Mouse (Mus musculus) embryonic fibroblast, embryonic 13.5 days (primary cell): ENCODE measurements around the gene A930017K11Rik. TPM values are rescaled to one million over a fixed set of nuclear protein-coding genes. Genes with fewer than 3 reads are reported as not detected.

Experiments used
- H3K27ac ChIP-seq: 2 replicates; pipeline ENCODE4 v1.5.1; 2012; ENCODE audit warnings: low read length, control low read depth, inconsistent platforms; ENCODE audit not compliant: insufficient read depth
- H3K4me1 ChIP-seq: 2 replicates; pipeline ENCODE4 v1.6.1; 2011; ENCODE audit warnings: low read length; ENCODE audit not compliant: control insufficient read depth, insufficient read depth
- H3K4me3 ChIP-seq: 2 replicates; pipeline ENCODE4 v1.5.1; 2011; ENCODE audit warnings: mild to moderate bottlenecking, control low read depth, low read length; ENCODE audit not compliant: insufficient read depth
- CTCF ChIP-seq: IDR thresholded peaks from 2 replicates; pipeline ENCODE4 v1.5.1; 2011; ENCODE audit warnings: mild to moderate bottlenecking, control low read depth, low read length, moderate library complexity, borderline replicate concordance; ENCODE audit not compliant: insufficient read depth
- POLR2A ChIP-seq: IDR thresholded peaks from 2 replicates; pipeline ENCODE4 v1.6.1; 2011; ENCODE audit warnings: low read depth, mild to moderate bottlenecking, control low read depth, low read length, moderate library complexity
- polyA plus RNA-seq: library from polyadenylated mRNA; stranded (reverse); fragments of >200 nt; gene quantifications from 2 replicates; pipeline ENCODE4 v1.2.4, GENCODE M21; 2011; ENCODE audit warnings: low read depth; ENCODE audit not compliant: missing spikeins, insufficient read length

A930017K11Rik gene
- polyA plus RNA-seq, 1 experiment = not detected

DNA sequence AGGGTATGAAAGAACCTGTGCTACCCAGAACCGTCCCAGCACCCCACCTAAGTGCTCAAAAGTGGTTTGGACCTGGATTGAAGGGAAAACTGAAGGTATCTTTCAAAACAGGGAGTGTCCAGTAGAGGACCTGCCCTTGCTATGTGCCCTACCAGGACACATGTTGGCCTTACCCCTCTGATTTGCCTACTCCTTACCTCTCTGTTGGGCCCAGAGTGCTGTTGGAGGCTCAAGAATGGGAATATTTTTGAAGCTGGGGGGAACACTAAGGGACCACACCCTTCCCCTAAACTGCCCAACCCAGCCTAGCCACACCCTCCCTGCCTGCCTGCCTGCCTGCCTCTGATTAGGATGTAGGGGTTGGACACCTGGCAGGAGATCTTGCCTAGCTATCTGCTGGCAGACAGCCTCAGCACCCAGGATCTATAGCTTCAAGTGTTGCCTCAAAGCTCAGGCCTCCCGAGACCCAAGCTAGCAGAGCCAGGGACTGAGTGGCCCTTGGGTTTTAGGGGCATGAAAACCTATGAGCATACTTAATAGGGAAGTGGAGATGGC is 9.7 kb downstream of the A930017K11Rik start:
- no peak overlapping the region for H3K4me3 ChIP-seq

DNA sequence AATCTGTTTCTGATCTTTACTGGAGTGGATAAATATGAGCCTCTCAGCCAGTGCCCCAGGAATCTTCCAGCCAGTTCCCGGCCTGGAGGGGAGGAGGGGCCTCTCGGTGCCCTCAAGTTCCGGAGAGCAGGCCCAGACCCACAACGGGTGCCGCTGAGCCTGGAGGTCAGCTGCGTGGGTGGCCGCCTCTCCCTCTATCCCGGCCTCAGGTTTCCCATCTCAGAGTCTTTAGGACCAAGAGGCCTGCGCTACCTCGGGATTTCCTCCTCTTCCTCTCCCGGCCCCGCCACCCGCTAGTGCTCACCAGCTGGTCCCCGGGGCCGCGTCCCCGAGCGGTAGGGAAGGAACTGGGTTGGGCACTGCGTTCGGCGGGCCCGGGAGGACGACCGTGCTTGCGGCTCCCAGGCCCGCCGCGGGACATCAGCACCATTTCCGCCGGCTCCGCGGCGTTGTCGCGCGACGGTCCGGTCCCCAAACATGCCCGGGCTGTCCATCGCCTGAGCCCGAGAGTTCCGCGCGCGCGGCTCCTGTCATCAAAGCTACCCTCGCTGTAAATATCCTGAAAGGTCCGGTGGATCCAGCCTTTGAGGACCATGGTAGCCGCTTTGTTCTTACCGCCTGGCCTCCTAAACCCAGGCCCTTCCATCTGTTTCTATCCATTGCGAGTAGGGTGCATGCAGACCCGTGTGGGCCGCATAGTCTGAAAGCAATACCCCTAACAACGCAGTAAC is 10.7 kb downstream of the A930017K11Rik start:
- Histone ChIP-seq H3K4me3 (peak overlapping the region; percentile 81), H3K4me1 (peaks cover 5% of the 10 kb centered on the region; the same call in 1 of the 2 replicates)
- TF ChIP-seq CTCF = no peak
- peak; percentile 70 for TF ChIP-seq POLR2A

More for the DNA sequence above, 9.7 kb downstream of the A930017K11Rik start:
- no peak for TF ChIP-seq CTCF
- TF ChIP-seq POLR2A = no peak
- Histone ChIP-seq H3K27ac (no peak overlapping the region), H3K4me1 (peaks cover 5% of the 10 kb centered on the region; the same call in 1 of the 2 replicates)

DNA sequence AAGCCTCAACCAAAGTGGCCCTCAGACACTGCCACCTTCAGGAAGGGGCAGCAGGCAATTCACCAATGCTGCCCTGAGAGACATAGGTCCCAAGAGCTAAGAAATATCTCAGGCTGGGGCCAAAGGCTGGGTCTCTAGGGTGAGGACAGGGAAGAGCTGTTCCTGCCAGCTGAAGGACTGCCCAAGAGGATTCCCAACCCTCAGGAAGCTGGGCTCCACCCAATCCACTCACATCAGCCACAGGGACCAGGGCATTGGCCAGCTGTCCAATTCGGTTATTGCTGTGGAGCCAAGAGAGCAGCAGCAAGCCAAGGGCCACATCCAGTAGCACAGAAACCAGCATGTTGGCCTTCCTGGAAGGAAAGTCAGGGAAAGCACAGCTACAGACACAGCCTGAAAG is 17.8 kb downstream of the A930017K11Rik start:
- TF ChIP-seq POLR2A (no peak), CTCF (no peak)
- H3K4me3 ChIP-seq = no peak overlapping the region
- no peak overlapping the region for H3K27ac ChIP-seq
- no peaks in the 10 kb centered on the region for H3K4me1 ChIP-seq

More for the DNA sequence above, 10.7 kb downstream of the A930017K11Rik start:
- H3K27ac ChIP-seq = peak overlapping the region; percentile 66

DNA sequence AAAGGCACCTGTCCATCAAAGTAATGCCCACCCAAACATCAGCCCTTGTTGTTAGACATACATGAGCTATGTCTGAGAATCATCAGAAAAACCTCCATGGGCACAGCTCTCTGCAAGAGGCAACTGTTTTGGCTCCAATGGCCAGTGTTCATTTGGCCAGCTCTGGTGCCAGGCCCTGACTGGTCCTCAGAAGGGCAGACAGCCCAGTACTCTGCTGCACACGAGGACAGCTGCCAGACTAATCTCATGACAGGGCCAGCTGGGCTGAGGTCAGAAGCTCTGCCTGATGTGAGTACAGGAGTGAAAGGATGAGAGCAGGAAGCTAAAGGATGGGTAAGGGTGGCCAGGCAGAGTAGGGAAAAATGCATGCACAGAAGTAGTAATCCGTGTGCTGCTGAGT is 27.0 kb downstream of the A930017K11Rik start:
- no peak for TF ChIP-seq POLR2A
- no peak for TF ChIP-seq CTCF
- Histone ChIP-seq H3K4me3 (no peak overlapping the region), H3K27ac (no peak overlapping the region), H3K4me1 (peaks cover 3% of the 10 kb centered on the region; the same call in 1 of the 2 replicates)

DNA sequence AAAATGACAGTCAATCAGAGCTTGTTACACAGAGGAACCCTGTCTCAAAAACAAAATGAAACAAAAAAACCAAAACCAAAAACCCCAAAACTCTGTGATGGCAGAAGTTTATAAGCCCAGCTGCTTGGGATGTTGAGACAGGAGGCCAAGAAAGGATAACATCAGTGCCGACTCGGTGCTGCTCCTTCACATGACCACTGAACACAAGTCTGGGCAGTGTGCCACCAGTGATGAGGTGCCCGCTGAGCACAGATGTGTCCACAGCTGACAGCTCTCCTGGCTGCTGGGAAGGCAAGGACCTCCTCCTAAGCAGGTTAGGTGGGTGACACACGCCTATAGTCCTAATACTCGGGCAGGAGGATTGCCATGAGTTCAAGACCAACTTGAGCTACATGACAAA is 30.2 kb downstream of the A930017K11Rik start:
- H3K4me3 ChIP-seq = no peak overlapping the region
- peaks cover 12% of the 10 kb centered on the region for H3K4me1 ChIP-seq
- TF ChIP-seq CTCF = no peak
- no peak for TF ChIP-seq POLR2A
- no peak overlapping the region for H3K27ac ChIP-seq

DNA sequence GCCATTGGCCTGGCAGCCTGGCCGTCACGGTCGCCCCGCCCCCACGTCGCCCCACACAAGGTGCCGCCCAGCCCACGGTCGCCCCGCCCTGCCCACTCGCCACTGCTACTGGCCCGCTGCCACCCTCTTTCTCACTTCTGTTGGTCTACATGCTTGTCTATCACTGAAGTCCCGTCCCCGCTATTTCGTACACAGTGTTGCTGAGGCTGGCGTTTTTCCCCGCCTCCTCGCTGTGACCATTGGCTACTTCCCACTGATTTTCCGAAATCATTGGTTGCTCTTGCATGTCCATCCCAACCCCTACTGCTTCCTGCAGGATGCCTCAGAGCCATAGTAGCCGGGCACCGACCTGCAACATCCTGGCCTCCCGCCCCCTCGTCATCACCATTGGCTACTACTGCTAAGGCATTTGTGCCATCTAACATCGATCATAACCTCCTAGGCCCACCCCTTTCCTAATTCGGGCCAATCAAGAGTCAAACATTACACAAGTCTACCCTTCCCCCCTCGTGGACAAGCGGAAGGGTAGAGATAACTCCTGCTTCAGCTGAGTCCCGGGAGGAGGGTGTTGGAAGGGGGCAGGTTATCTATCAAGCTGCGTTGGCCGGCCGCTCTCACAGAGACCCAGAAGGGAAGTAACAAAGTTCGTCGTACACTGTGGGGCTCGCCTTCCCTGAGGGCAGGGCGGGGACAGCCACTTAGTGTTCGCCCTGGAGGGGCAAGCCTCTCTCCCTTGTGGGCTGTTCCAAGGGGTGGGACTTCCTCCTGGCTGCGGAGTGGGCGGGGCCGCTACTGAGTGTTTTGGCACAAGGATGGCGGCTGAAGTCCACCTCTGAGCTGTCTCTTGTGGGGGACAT is 32.4 kb downstream of the A930017K11Rik start:
- Histone ChIP-seq H3K4me3 (peak overlapping the region; percentile 63), H3K27ac (peak overlapping the region; percentile 89), H3K4me1 (peaks cover 13% of the 10 kb centered on the region)
- TF ChIP-seq CTCF = no peak
- TF ChIP-seq POLR2A = peak; percentile 77; the same call in 1 of the 2 replicates

DNA sequence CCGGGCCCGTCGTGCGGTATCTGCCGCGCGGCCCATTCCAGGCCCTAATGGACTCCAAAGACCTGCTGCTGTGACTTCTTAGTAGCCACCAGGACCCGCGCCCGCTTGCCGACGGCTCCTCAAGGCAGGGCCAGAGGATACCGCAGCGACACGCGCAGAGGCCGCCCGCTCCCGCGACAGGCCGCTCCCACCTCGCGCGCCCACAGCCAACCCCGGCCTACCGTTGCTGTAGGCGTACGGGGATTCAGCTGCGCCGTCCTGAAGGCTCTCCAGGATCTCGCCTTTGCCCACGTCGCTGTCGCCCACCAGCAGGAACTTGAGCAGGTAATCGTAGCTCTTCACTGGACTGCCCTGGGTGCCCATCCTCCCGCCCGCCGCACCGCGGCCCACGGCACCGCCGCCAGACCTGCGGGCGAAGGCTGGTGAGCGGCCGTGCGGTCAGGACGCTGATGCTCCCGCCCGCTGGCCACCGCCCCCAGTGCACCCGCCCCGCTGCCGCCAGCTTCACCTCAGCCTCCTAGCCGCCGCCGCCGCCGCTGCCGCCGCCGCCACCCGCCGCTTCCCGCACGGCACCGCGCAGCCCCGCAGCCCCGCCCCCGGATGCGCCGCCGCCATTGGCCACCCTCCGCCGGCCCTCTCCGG is 33.1 kb downstream of the A930017K11Rik start, which contains the start of gene Rab40c:
Gene Rab40c (minus strand): TSS at position 584 of the 642 bp plus-strand sequence.
- Histone ChIP-seq H3K4me3 (peak within 1 kb of the TSS; percentile 72), H3K27ac (peak within 1 kb of the TSS; percentile 89), H3K4me1 (peaks cover 13% of the 10 kb centered on the region)
- TF ChIP-seq POLR2A = no peak; the same call in 1 of the 2 replicates
- TF ChIP-seq CTCF = no peak

DNA sequence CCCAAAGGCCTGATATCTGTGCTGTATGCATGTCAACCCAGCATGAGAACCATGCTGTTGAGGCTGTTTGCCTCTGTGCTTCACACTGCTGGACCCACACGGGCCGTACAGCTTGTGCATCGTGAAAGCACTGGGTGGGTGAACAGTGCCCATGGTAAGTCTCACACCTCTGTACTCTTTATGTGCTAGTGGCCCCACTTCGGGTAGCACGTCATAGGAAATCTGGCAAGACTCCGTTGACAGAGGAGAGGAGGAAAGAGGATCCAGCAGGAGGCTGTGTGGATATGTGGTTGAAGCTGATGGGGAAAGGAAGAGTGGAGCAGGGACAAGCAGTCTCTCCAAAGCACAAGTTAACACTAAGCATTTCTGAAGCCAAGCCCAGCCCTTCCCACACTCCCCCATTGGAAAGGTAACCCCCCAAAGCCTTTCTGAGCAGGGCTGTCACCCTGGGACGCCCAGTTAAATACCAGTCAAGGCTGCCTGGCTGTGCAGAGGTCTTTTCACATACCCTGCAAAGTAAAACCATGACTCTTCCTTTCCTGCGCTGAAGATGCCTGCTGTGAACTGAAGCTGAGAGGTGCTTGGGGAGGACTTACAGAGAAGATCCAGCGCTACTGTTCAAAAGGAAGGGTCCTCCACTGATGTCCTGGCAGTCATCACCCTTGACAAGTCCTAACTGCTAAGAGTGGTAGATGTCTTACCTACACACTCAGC is 34.2 kb downstream of the A930017K11Rik start:
- TF ChIP-seq CTCF = no peak
- no peak for TF ChIP-seq POLR2A
- Histone ChIP-seq H3K4me1 (peaks cover 13% of the 10 kb centered on the region), H3K27ac (peak overlapping the region; percentile 50), H3K4me3 (peak overlapping the region; percentile 72)
